Mouse (Mus musculus): ENCODE data around the gene Olfr102.

Gene Olfr102

GRCm38 (mm10) chr17:37316954-37317353, at the start of gene Olfr102:
Olfr102 (minus strand) TSS chr17:37317054.
- DNase-seq (ENCODE audit: low read depth, low spot score), result no peak

- DNase-seq (ENCODE audit: low read depth, low spot score), result no peak
These were observed 42.4 kb upstream of the Olfr102 start, which contains the start of gene Olfr104-ps for GRCm38 (mm10) chr17:37359282-37359681. Olfr104-ps (plus strand) TSS chr17:37359582.

GRCm38 (mm10) chr17:37339598-37339997, 22.7 kb upstream of the Olfr102 start, which contains the start of gene Olfr103:
Olfr103 (minus strand) TSS chr17:37339698.
- no peak for DNase-seq (ENCODE audit: low read depth, low spot score)

GRCm38 (mm10) chr17:37310146-37310699, 6.6 kb downstream of the Olfr102 start:
- DNase-seq (ENCODE audit: low read depth, low spot score), result no peak

GRCm38 (mm10) chr17:37308483-37308882, 8.4 kb downstream of the Olfr102 start:
- no peak for DNase-seq (ENCODE audit: low read depth, low spot score)

- no peak for DNase-seq (ENCODE audit: low read depth, low spot score)
These were observed 12.6 kb downstream of the Olfr102 start, which contains the start of gene Olfr101 for GRCm38 (mm10) chr17:37304213-37304612. Olfr101 (minus strand) TSS chr17:37304313.

GRCm38 (mm10) chr17:37283360-37283759, 33.5 kb downstream of the Olfr102 start, which contains the start of gene Olfr99:
Olfr99 (minus strand) TSS chr17:37283460.
- DNase-seq (ENCODE audit: low read depth, low spot score), result no peak

- no peak for DNase-seq (ENCODE audit: low read depth, low spot score)
These were observed 36.5 kb downstream of the Olfr102 start for GRCm38 (mm10) chr17:37280331-37280730.

- DNase-seq (ENCODE audit: low read depth, low spot score), result no peak
These were observed 40.3 kb downstream of the Olfr102 start for GRCm38 (mm10) chr17:37276573-37276972.

- DNase-seq (ENCODE audit: low read depth, low spot score), result no peak
These were observed 41.1 kb downstream of the Olfr102 start for GRCm38 (mm10) chr17:37275626-37276248.

- no peak for DNase-seq (ENCODE audit: low read depth, low spot score)
These were observed 46.2 kb downstream of the Olfr102 start for GRCm38 (mm10) chr17:37270702-37271092.

GRCm38 (mm10) chr17:37270058-37270701, 46.7 kb downstream of the Olfr102 start, which contains the start of gene H2-M3:
H2-M3 (plus strand) TSS chr17:37270220.
- peak; percentile 73 for DNase-seq (ENCODE audit: low read depth, low spot score)

- DNase-seq (ENCODE audit: low read depth, low spot score), result no peak
These were observed 53.2 kb downstream of the Olfr102 start, which contains the start of gene Olfr98 for GRCm38 (mm10) chr17:37263626-37264025. Olfr98 (minus strand) TSS chr17:37263749.
